24 mouse cellular contexts compared by ENCODE assay signal in the genomic region with DNA sequence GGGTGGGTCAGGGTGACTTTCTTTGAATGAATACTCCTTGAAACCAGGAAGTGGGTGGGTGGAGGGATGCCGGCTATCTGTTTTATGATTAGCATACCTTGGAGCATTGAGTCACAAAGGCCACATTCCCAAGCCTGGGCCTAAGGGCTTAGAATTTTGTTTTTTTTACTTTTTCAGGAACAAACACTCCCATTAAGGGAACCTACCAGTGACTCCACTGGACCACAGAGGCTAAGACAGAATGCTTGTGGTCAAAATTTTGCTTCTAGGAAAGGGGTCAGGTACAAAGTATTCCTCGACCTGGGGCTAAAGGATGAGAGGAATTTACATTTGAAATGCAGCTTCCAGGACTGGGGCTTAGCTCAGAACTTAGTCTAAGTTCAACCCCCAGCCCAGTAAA.
"Had no signal": no experiment of that assay in that cellular context is flagged by ENCODE, and none has a peak within 500 bp of the region (broad histone marks: within the 10 kb centered on the region; RNA-seq: fewer than 3 reads in every experiment).

No protein-coding gene starts in this region.

- H3K4me3 ChIP-seq: heart, embryonic 13.5 days; heart, embryonic 15.5 days; hindbrain, embryonic 13.5 days; hindbrain, embryonic 15.5 days; kidney, embryonic 15.5 days; limb, embryonic 13.5 days; limb, embryonic 15.5 days; liver, embryonic 12.5 days had no signal

- H3K36me3 ChIP-seq: heart, embryonic 13.5 days; heart, embryonic 15.5 days; hindbrain, embryonic 13.5 days; hindbrain, embryonic 15.5 days; kidney, embryonic 15.5 days; limb, embryonic 13.5 days; limb, embryonic 15.5 days; liver, embryonic 12.5 days had no signal

- H3K9ac ChIP-seq: heart, embryonic 13.5 days; heart, embryonic 15.5 days; hindbrain, embryonic 13.5 days; hindbrain, embryonic 15.5 days; kidney, embryonic 15.5 days; limb, embryonic 13.5 days; limb, embryonic 15.5 days; liver, embryonic 12.5 days; liver, embryonic 14.5 days had no signal

- H3K4me1 ChIP-seq: heart, embryonic 13.5 days; heart, embryonic 15.5 days; hindbrain, embryonic 13.5 days; hindbrain, embryonic 15.5 days; kidney, embryonic 15.5 days; limb, embryonic 13.5 days; limb, embryonic 15.5 days had no signal

- DNase-seq: gastrocnemius, postnatal 14 days; gastrocnemius, postnatal 36 days; heart, adult 18-20 months; heart, postnatal 14 days; heart, postnatal 36 days; kidney, adult 11 months; kidney, adult 2 months; kidney, adult 9 months; kidney, postnatal 14 days; kidney, postnatal 36 days; layer of hippocampus, adult 9-11 months; layer of hippocampus, postnatal 36 days; left cerebral cortex, postnatal 4 days had no signal

- H3K27ac ChIP-seq: heart, embryonic 13.5 days; heart, embryonic 15.5 days; hindbrain, embryonic 13.5 days; hindbrain, embryonic 15.5 days; hindbrain, postnatal 0 days; kidney, embryonic 15.5 days; kidney, postnatal 0 days; limb, embryonic 13.5 days; limb, embryonic 15.5 days; liver, embryonic 12.5 days; liver, embryonic 14.5 days had no signal

- H3K9me3 ChIP-seq: heart, embryonic 13.5 days; heart, embryonic 15.5 days; hindbrain, embryonic 13.5 days; hindbrain, embryonic 15.5 days; kidney, embryonic 15.5 days; limb, embryonic 13.5 days; limb, embryonic 15.5 days; liver, embryonic 12.5 days had no signal
